Mouse (Mus musculus): Measurements from ENCODE around the gene Gm11077. TPM values are rescaled to one million over a fixed set of nuclear protein-coding genes. Genes with fewer than 3 reads are reported as not detected.

Gm11077 gene
- not detected for polyA plus RNA-seq (2014; fragmentation: Illumina TruSeq; extraction: RNeasy Lipid Tissue Mini Kit (QIAGEN cat#74804); ENCODE audit: low read depth, low replicate concordance)

DNA sequence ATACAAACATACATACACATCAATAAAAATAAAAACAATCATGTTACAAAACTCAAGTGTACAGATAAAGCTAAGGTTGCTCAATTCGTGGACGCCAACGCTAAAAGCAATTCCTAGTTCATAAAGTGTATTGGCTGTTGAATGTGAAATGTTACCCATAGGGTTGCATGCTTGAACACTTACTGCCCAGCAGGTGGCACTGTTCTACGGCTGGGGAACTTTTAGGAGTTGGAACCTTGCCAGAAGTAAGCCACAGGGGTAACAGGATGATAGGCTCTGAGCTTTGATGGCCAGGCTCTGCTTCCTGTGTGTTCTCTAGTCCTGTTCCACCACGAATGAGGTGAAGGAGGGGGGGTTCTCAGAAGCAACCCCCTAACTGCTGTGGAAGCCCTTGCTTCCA lies at the start of gene Gm11077:
Gene Gm11077, plus strand, starts transcription at position 13 of the 400 bp plus-strand sequence.

Other genes with a start within 250 kb of the Gm11077 start
- gene Aebp2, start 106.6 kb upstream of the Gm11077 start, polyA plus RNA-seq (2014; fragmentation: Illumina TruSeq; extraction: RNeasy Lipid Tissue Mini Kit (QIAGEN cat#74804); ENCODE audit: low read depth, low replicate concordance) = 29.2 TPM